Mouse (Mus musculus): ENCODE results near the gene Eif4g1. TPM values are rescaled to one million over a fixed set of nuclear protein-coding genes. Genes with fewer than 3 reads are reported as not detected.

The Eif4g1 gene
- polyA plus RNA-seq, 3 experiments from 2014 or later = 48.9 to 68.0 (median 51.3) TPM

- no peak for ATAC-seq
These were observed 38.4 kb downstream of the Eif4g1 start for GRCm38 (mm10) chr16:20706407-20707055.

DNA sequence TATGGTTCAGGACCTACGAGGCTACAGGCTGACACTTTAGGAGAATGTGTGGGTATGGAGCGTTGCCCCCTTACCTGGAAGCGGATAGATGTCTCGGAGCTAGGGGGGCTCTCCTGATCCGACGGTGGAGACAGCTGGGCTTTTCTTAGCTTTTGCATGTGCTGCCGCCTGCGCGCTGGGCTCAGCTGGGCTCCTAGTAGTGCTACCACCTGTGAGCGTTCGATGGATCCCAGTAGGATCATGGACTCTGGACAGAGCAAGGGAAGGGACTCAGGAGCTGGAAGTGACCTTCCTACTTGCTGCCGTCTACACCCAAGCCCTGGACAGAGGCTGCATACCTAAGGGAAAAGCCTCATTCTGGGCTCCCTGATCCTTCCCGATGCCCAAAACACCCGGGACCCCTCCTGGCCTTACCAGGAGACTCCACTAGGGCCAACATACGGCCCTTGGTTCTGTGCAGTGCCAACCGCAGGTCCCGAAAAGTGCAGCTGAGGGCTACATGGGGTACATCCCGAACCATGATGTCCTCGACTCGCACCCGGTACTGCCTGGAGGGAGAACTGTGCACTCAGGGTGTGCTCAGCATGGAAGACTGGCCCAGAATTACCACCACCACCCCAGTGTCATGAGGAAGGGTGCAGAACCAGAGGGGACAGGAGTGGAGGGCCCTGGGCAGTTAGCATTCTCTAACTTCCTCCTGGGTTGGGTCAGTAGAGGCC lies 40.3 kb downstream of the Eif4g1 start:
- no peak for ATAC-seq

- ATAC-seq = no peak
These were observed 41.0 kb downstream of the Eif4g1 start for GRCm38 (mm10) chr16:20708939-20709734.

GRCm38 (mm10) chr16:20710370-20710769 lies 42.3 kb downstream of the Eif4g1 start:
- ATAC-seq = no peak

DNA sequence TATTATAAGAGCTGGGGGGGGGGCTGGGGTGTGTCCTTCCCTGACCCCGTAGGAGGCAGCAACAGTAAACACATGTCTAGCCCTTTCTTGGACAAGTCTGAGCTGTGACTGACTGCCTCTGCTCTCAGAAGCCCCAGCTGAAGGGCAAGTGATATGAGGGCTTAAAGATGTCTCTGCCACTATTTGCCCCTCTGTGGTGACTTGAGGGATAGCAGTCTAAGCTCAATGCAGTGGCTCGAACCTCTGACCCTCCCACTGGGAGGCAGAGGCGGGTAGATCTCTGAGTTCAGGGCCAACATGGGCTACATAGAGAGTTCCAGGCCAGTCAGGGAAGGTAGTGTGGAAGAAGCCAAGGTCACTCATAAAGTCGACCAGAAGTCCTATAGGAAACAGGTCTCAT lies 42.7 kb downstream of the Eif4g1 start:
- ATAC-seq = no peak

- no peak for ATAC-seq
These were observed 44.1 kb downstream of the Eif4g1 start for GRCm38 (mm10) chr16:20712190-20712589.

GRCm38 (mm10) chr16:20712889-20713288 lies 44.8 kb downstream of the Eif4g1 start:
- no peak for ATAC-seq

- ATAC-seq = no peak
These were observed 46.4 kb downstream of the Eif4g1 start for GRCm38 (mm10) chr16:20714307-20715080.

DNA sequence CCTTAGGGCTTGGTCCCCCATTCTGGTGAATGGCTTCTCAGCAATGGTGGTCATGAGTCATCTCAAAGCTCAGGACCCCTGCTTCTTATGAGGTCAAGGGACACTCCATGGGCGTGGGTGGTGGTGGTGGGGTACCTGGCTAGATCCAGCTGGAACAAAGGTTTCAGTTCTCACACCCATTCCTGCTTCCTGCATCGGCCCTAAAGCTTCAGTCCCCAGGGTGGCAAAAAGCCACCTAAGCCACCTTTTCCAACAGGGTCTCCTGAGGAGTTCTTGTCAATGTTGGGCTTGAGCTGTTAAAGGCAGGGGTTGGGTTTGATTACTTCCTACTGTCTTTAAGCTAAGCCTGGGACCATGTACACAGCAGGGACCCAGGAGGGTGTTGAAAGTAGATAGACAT lies 47.0 kb downstream of the Eif4g1 start:
- ATAC-seq = no peak

GRCm38 (mm10) chr16:20715566-20715965 lies 47.5 kb downstream of the Eif4g1 start:
- no peak for ATAC-seq

- ATAC-seq = peak; percentile 31
These were observed 48.1 kb downstream of the Eif4g1 start for GRCm38 (mm10) chr16:20715976-20716840.

DNA sequence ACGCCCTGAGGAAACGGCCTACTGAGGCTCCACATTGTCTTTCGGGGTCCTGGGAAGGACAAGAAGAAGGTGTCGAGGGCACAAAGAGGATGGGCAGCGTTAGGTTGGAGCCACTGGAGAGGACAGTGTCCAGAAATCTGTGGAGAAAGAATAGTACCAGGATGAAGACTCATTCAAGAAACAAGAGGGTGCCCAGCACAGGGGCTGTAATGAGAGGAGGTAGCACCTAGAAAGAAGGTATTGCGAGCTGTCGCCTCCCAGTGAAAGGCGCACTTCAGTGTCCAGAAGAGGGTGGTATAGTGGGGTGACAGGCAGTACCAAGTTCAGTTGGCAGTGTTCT lies 48.7 kb downstream of the Eif4g1 start:
- ATAC-seq = no peak

DNA sequence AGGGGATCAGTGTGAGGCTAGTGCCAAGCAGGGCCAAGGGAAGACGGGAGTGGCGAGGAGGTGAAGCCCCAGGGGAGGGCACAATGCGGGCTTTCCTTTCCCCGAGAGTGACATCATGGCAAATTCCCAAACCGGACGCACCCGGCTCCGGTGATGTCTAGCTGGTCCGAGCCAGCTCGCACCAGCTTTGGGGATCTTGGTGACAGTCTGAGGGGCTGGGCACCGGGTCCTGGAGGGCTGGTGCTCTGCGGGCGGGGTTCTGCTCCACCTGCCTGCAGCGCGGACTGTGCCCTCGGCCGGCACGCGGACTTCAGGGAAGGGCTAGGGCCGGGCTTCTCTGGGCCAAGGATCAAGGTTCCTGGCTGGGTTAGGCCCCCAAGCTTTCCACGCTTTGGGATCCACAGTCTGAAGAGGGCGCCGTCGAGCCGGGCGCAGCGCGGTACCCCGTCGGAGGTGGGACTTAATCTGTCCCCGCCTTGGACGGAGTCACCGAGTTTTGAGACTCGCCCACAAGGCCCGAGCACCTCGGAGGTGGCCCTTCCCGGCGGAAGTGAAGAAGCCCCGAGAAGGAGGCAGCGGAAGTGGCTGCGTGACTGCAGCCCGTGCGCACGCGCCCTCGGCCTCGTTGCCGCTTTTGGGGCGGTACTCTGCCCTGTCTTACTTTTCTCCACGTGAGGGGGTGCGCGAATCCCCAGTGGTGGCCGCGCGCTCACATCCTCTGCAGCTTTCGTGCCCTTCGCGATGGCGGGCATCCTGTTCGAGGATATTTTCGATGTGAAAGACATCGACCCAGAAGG lies 49.3 kb downstream of the Eif4g1 start, which contains the start of the genes Polr2h and Clcn2:
Gene Polr2h (plus strand): TSS at position 485 of the 797 bp plus-strand sequence.
Gene Clcn2 (minus strand): TSS at position 566 of the 797 bp plus-strand sequence.
- peak; percentile 87 for ATAC-seq

DNA sequence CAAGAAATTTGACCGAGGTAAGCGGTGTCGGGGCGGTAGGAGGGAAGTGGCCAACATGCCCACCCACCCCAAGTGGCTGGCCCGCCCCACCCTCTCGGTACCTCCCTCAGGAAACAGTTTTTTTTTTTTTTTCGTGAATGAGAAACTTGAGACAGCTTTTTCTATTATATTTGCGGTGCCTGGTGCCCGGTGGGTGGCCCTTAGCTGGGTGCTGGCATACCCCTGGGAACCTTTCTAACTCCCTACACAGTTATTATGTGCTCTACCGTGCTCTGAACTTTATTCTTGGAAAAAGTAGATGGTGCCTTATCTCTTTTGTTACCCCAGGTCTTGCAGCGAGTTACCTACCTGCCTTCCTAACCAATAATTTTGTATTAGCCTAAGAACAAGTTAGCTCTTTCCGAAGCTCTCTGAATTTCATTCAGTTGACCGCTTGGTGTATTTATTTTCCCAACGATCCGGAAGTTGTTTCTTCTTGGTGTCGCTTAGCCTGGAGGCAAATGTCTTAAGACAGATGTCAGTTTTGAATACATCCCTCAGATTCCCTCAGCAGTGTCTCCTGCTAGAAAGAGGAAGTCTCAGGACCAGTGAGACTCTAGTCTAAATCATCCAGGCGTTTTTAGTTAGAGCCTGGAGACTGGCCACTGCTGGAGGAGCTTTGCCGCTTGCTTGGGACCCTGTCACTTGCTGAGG lies 50.0 kb downstream of the Eif4g1 start:
- ATAC-seq = no peak

- ATAC-seq = no peak
These were observed 53.7 kb downstream of the Eif4g1 start for GRCm38 (mm10) chr16:20721808-20722207.

- ATAC-seq = no peak
These were observed 54.6 kb downstream of the Eif4g1 start for GRCm38 (mm10) chr16:20722736-20723135.

- ATAC-seq = no peak
These were observed 55.1 kb downstream of the Eif4g1 start for GRCm38 (mm10) chr16:20723247-20723646.

GRCm38 (mm10) chr16:20724338-20724748 lies 56.2 kb downstream of the Eif4g1 start:
- ATAC-seq = no peak

- no peak for ATAC-seq
These were observed 57.2 kb downstream of the Eif4g1 start for GRCm38 (mm10) chr16:20725321-20725720.

GRCm38 (mm10) chr16:20725750-20726149 lies 57.6 kb downstream of the Eif4g1 start:
- no peak for ATAC-seq

Measured in inflammation-experienced regulatory T-cells, adult 6 months (primary cell).